In genomic region chr14:31197547-31198516, GRCm38 (mm10) we compare ENCODE assay signal across 1 mouse cellular context.
TF ChIP-seq lines count a peak whose summit lies in the region.

No protein-coding gene starts in this region.

TF ChIP-seq in CH12.LX, 34 proteins besides CTCF, POLR2A, EP300 and RAD21:
- no peak for TF ChIP-seq SMC3 (IDR thresholded peaks at IDR 0.05; ENCODE audit: low read depth, low read length)
- TF ChIP-seq ZMIZ1 (IDR thresholded peaks at IDR 0.05; ENCODE audit: low read depth, low read length): no peak
- TF ChIP-seq TCF12 (IDR thresholded peaks at IDR 0.05; ENCODE audit: low read depth, low read length): no peak
- no peak for TF ChIP-seq JUN (IDR thresholded peaks at IDR 0.05; ENCODE audit: insufficient read depth, low read depth, low read length)
- TF ChIP-seq KAT2A (IDR thresholded peaks at IDR 0.05; ENCODE audit: insufficient replicate concordance, low read length): no peak
- peak; percentile 64 for TF ChIP-seq IRF4 (IDR thresholded peaks at IDR 0.05; ENCODE audit: low read depth, low read length)
- TF ChIP-seq MAX (IDR thresholded peaks at IDR 0.05; ENCODE audit: low read length): 0 out of 2 replicates have a peak, but pooled peaks have one; percentile 61
- no peak for TF ChIP-seq JUND (conservative IDR thresholded peaks at IDR 0.05; ENCODE audit: low read depth, low read length)
- peak; percentile 24; the same call in 1 of the 2 replicates for TF ChIP-seq ETS1 (conservative IDR thresholded peaks at IDR 0.05; ENCODE audit: low read depth, low read length)
- no peak for TF ChIP-seq NELFE (IDR thresholded peaks at IDR 0.05; ENCODE audit: low read depth, low read length)
- TF ChIP-seq USF2 (conservative IDR thresholded peaks at IDR 0.05; ENCODE audit: low read depth, low read length): no peak
- TF ChIP-seq CHD2 (IDR thresholded peaks at IDR 0.05; ENCODE audit: low read length): no peak
- TF ChIP-seq MXI1 (IDR thresholded peaks at IDR 0.05; ENCODE audit: low read depth, low read length): peak; percentile 86; the same call in 1 of the 2 replicates
- peak; percentile 80 for TF ChIP-seq ZNF384 (IDR thresholded peaks at IDR 0.05; ENCODE audit: low read depth, low read length)
- no peak for TF ChIP-seq ZKSCAN1 (IDR thresholded peaks at IDR 0.05; ENCODE audit: borderline replicate concordance, low read depth, low read length)
- TF ChIP-seq MAZ (IDR thresholded peaks at IDR 0.05; ENCODE audit: low read depth, low read length): no peak
- TF ChIP-seq SIN3A (IDR thresholded peaks at IDR 0.05; ENCODE audit: low read length): 0 out of 2 replicates have a peak, but pooled peaks have one; percentile 55
- peak; percentile 86 for TF ChIP-seq BHLHE40 (IDR thresholded peaks at IDR 0.05; ENCODE audit: low read depth, low read length)
- 0 out of 2 replicates have a peak, but pooled peaks have one; percentile 10 for TF ChIP-seq HCFC1 (IDR thresholded peaks at IDR 0.05; ENCODE audit: low read depth, low read length)
- no peak for TF ChIP-seq RCOR1 (conservative IDR thresholded peaks at IDR 0.05; ENCODE audit: low read depth, low read length)
TF ChIP-seq in CH12.LX: peak in this region for 8.
